In genomic region chr8:111056691-111057293, GRCm38 (mm10) we compare ENCODE assay signal across 8 mouse cellular contexts. TPM values are rescaled to one million over a fixed set of nuclear protein-coding genes. Genes with fewer than 3 reads are reported as not detected.
DNase-seq lines count a peak whose midpoint lies in the region; ATAC-seq and TF ChIP-seq lines count a peak whose summit lies in the region.

No protein-coding gene starts in this region.

- peak; percentile 29 for DNase-seq in embryo, embryonic 10.5 days (ENCODE audit: low spot score)
- no peak for DNase-seq in embryo, embryonic 9.5 days (ENCODE audit: extremely low spot score)
- DNase-seq in ZHBTc4 (ENCODE audit: low read depth, low spot score), result peak; percentile 71
- DNase-seq in embryonic facial prominence, embryonic 10.5 days (ENCODE audit: low spot score), result no peak
- peak; percentile 36 for DNase-seq in kidney, postnatal 0 days (ENCODE audit: low spot score)
- DNase-seq in lung, adult 2 months, result peak; percentile 22
- peak; percentile 37 for DNase-seq in right cerebral cortex, adult 18-20 months

- under 1% methylated on average over 63 of the region's 63 CpGs for WGBS in embryonic facial prominence, embryonic 10.5 days
- under 1% methylated on average over 48 of the region's 63 CpGs for WGBS in heart, embryonic 14.5 days
- WGBS in kidney, postnatal 0 days, result under 1% methylated on average over 51 of the region's 63 CpGs
- under 1% methylated on average over 63 of the region's 63 CpGs for WGBS in lung, adult 2 months

- 0 out of 2 replicates have a peak, but pooled peaks cover 5% of the 10 kb centered on the region for H3K27me3 ChIP-seq in embryonic facial prominence, embryonic 10.5 days (replicated peaks; ENCODE audit: low read depth, poor library complexity, severe bottlenecking)
- H3K27me3 ChIP-seq in heart, embryonic 14.5 days (ENCODE audit: control insufficient read depth, insufficient read depth, low read length), result no peaks in the 10 kb centered on the region
- H3K27me3 ChIP-seq in kidney, postnatal 0 days (ENCODE audit: insufficient read depth, low read length), result no peaks in the 10 kb centered on the region

- no peak for TF ChIP-seq POLR2A in lung, adult 2 months (IDR thresholded peaks at IDR 0.05; ENCODE audit: borderline replicate concordance, extremely low read depth, low read depth, low read length)

- no peak for TF ChIP-seq CTCF in kidney, postnatal 0 days (IDR thresholded peaks at IDR 0.05; ENCODE audit: low read depth)
- TF ChIP-seq CTCF in lung, adult 2 months (IDR thresholded peaks at IDR 0.05; ENCODE audit: insufficient read depth, low read length), result no peak

- peak overlapping the region; percentile 92 for H3K9ac ChIP-seq in heart, embryonic 14.5 days (ENCODE audit: low read length)
- H3K9ac ChIP-seq in kidney, postnatal 0 days (ENCODE audit: low read depth, low read length), result peak overlapping the region; percentile 81

- peaks cover 47% of the 10 kb centered on the region for H3K4me1 ChIP-seq in embryonic facial prominence, embryonic 10.5 days
- peaks cover 12 to 28% of the 10 kb centered on the region in 2 experiments; a peak in 3 of 4 replicates for H3K4me1 ChIP-seq in heart, embryonic 14.5 days (ENCODE audit: control insufficient read depth in 2 of 2, insufficient read depth in 2 of 2, low read length in 2 of 2)
- peaks cover 6% of the 10 kb centered on the region; the same call in 1 of the 2 replicates for H3K4me1 ChIP-seq in kidney, postnatal 0 days (replicated peaks; ENCODE audit: insufficient read depth, low read length)
- peaks cover 2% of the 10 kb centered on the region; the same call in 1 of the 2 replicates for H3K4me1 ChIP-seq in lung, adult 2 months (ENCODE audit: control insufficient read depth, insufficient read depth, low read length)

- peak; percentile 67 for ATAC-seq in heart, embryonic 14.5 days (ENCODE audit: insufficient number of reproducible peaks, insufficient read depth, low FRiP score, low read depth)
- ATAC-seq in kidney, postnatal 0 days (replicated peaks; ENCODE audit: low FRiP score, low read depth), result peak; percentile 61

- peak overlapping the region; percentile 94 for H3K27ac ChIP-seq in embryonic facial prominence, embryonic 10.5 days (replicated peaks)
- H3K27ac ChIP-seq in heart, embryonic 14.5 days (replicated peaks in 1 of 2; ENCODE audit: control insufficient read depth in 1 of 2, insufficient read depth in 1 of 2, low read depth in 2 of 2, low read length in 2 of 2), result peak overlapping the region; percentile 46 to 85
- peak overlapping the region; percentile 88 for H3K27ac ChIP-seq in kidney, postnatal 0 days

- H3K36me3 ChIP-seq in embryonic facial prominence, embryonic 10.5 days (replicated peaks), result peaks cover 66% of the 10 kb centered on the region
- peaks cover 42% of the 10 kb centered on the region for H3K36me3 ChIP-seq in heart, embryonic 14.5 days (ENCODE audit: control insufficient read depth, insufficient read depth, low read length)
- H3K36me3 ChIP-seq in kidney, postnatal 0 days (ENCODE audit: insufficient read depth, low read length), result peaks cover 36% of the 10 kb centered on the region

- H3K9me3 ChIP-seq in embryonic facial prominence, embryonic 10.5 days, result no peaks in the 10 kb centered on the region
- no peaks in the 10 kb centered on the region for H3K9me3 ChIP-seq in heart, embryonic 14.5 days (ENCODE audit: control insufficient read depth, low read length)
- no peaks in the 10 kb centered on the region for H3K9me3 ChIP-seq in kidney, postnatal 0 days (replicated peaks; ENCODE audit: low read length)

- peak overlapping the region; percentile 96 for H3K4me3 ChIP-seq in embryonic facial prominence, embryonic 10.5 days
- H3K4me3 ChIP-seq in heart, embryonic 14.5 days (ENCODE audit: control insufficient read depth in 1 of 2, insufficient read depth in 1 of 2, low read depth in 1 of 2, low read length in 2 of 2), result peak overlapping the region; percentile 75 to 97
- peak overlapping the region; percentile 96 for H3K4me3 ChIP-seq in kidney, postnatal 0 days (replicated peaks; ENCODE audit: low read depth, low read length)
- H3K4me3 ChIP-seq in lung, adult 2 months (replicated peaks; ENCODE audit: extremely low read depth, low read depth, low read length), result peak overlapping the region; percentile 81

- H3K4me2 ChIP-seq in heart, embryonic 14.5 days (ENCODE audit: low read length), result peak overlapping the region; percentile 97
- peak overlapping the region; percentile 96 for H3K4me2 ChIP-seq in kidney, postnatal 0 days (ENCODE audit: low read length)

RNA-seq across cellular contexts. Expression of gene Exosc6, which starts 0.7 kb away (rescaled TPM):
- 20.1 and 23.8 TPM in 2 replicates for polyA plus RNA-seq in embryonic facial prominence, embryonic 10.5 days (2016; fragmentation: Nextera tagmentation; extraction: Ambion mirVana)
- polyA plus RNA-seq in heart, embryonic 14.5 days (2014; fragmentation: Nextera tagmentation; extraction: Ambion mirVana), result 10.7 and 14.5 TPM in 2 replicates
- 29.8 and 37.6 TPM in 2 replicates for polyA plus RNA-seq in kidney, postnatal 0 days (2015; fragmentation: Nextera tagmentation; extraction: Ambion mirVana)
- polyA plus RNA-seq in lung, adult 2 months (2012; rRNA removed), result 1.8 and 22.2 TPM in 2 replicates

RNA-seq across cellular contexts. Expression of gene Aars, which starts 23.8 kb away (rescaled TPM):
- polyA plus RNA-seq in embryonic facial prominence, embryonic 10.5 days (2016; fragmentation: Nextera tagmentation; extraction: Ambion mirVana), result 71.3 and 78.1 TPM in 2 replicates
- 31.7 and 35.4 TPM in 2 replicates for polyA plus RNA-seq in heart, embryonic 14.5 days (2014; fragmentation: Nextera tagmentation; extraction: Ambion mirVana)
- 39.6 and 42.2 TPM in 2 replicates for polyA plus RNA-seq in kidney, postnatal 0 days (2015; fragmentation: Nextera tagmentation; extraction: Ambion mirVana)
- polyA plus RNA-seq in lung, adult 2 months (2012; rRNA removed), result 20.0 and 28.7 TPM in 2 replicates

RNA-seq across cellular contexts. Expression of gene Ddx19b, which starts 25.2 kb away (rescaled TPM):
- polyA plus RNA-seq in embryonic facial prominence, embryonic 10.5 days (2016; fragmentation: Nextera tagmentation; extraction: Ambion mirVana), result 7.7 and 8.9 TPM in 2 replicates
- polyA plus RNA-seq in heart, embryonic 14.5 days (2014; fragmentation: Nextera tagmentation; extraction: Ambion mirVana), result 3.6 and 4.1 TPM in 2 replicates
- 4.4 and 4.8 TPM in 2 replicates for polyA plus RNA-seq in kidney, postnatal 0 days (2015; fragmentation: Nextera tagmentation; extraction: Ambion mirVana)
- 2.4 and 4.9 TPM in 2 replicates for polyA plus RNA-seq in lung, adult 2 months (2012; rRNA removed)

RNA-seq across cellular contexts. Expression of gene Clec18a, which starts 35.4 kb away (rescaled TPM):
- polyA plus RNA-seq in embryonic facial prominence, embryonic 10.5 days (2016; fragmentation: Nextera tagmentation; extraction: Ambion mirVana), result 1.8 and 2.4 TPM in 2 replicates
- not detected in 2 replicates for polyA plus RNA-seq in heart, embryonic 14.5 days (2014; fragmentation: Nextera tagmentation; extraction: Ambion mirVana)
- polyA plus RNA-seq in kidney, postnatal 0 days (2015; fragmentation: Nextera tagmentation; extraction: Ambion mirVana), result 76.6 and 89.9 TPM in 2 replicates
- polyA plus RNA-seq in lung, adult 2 months (2012; rRNA removed), result 0.07 TPM in 1 of 2 replicates, not detected in the other

RNA-seq across cellular contexts. Expression of gene Pdpr, which starts 37.6 kb away (rescaled TPM):
- 10.8 and 11.5 TPM in 2 replicates for polyA plus RNA-seq in embryonic facial prominence, embryonic 10.5 days (2016; fragmentation: Nextera tagmentation; extraction: Ambion mirVana)
- 9.3 and 9.8 TPM in 2 replicates for polyA plus RNA-seq in heart, embryonic 14.5 days (2014; fragmentation: Nextera tagmentation; extraction: Ambion mirVana)
- 8.5 and 9.7 TPM in 2 replicates for polyA plus RNA-seq in kidney, postnatal 0 days (2015; fragmentation: Nextera tagmentation; extraction: Ambion mirVana)
- polyA plus RNA-seq in lung, adult 2 months (2012; rRNA removed), result 12.0 and 12.5 TPM in 2 replicates

Comparison
In these comparisons a context has a peak if more than half of its experiments do, and no peak if none do; other contexts are left out.
1. DNase-seq: peak in embryo, embryonic 10.5 days (single experiment), ZHBTc4 (single experiment), kidney, postnatal 0 days (single experiment), lung, adult 2 months (single experiment) and right cerebral cortex, adult 18-20 months (single experiment); none in embryo, embryonic 9.5 days (single experiment) and embryonic facial prominence, embryonic 10.5 days (single experiment).
2. Peak in every context shown above with its lines, with median percentiles within 50 percentile points of each other: H3K27ac ChIP-seq and H3K4me3 ChIP-seq.